Mouse (Mus musculus) layer of hippocampus, postnatal 36 days (tissue): ENCODE data around the gene Uqcc1. TPM values are rescaled to one million over a fixed set of nuclear protein-coding genes. Genes with fewer than 3 reads are reported as not detected.
"Not testable (repeated sequence)": the region's sequence is repeated elsewhere in the genome, so short reads cannot be mapped to it uniquely, and the experiment has no call there.

ENCODE experiments used
- DNase-seq, 2 experiments: peaks; one replicate each; pipeline ENCODE4 v3.0.0; 2022
- total RNA-seq, 2 experiments: library from RNA; stranded (reverse); gene quantifications; 2 replicates each; pipeline ENCODE4 v1.2.3; 2021

Uqcc1 gene
- total RNA-seq, 2 experiments from 2014 or later: 76.9 to 81.8 TPM

DNA sequence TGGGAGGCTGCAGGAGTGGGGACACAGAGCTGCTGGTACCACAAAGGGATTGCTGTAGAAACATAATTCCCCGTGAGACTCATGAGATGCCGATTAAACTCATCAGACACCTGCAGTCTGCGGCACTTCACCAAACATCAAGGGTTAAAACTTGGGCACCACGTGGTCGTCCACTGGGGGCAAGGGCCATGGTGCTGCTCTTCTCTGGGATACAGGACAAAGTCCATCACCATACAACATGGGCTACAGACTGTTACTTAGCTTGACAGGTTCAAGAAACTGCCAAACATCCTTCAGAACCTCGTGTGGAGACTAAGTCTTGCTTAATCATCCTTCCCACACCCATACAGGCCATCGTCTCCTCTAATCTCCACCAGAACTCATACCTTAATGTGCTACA is 70.0 kb downstream of the Uqcc1 start:
- no peak for DNase-seq

GRCm38 (mm10) chr2:155852536-155852935 is 77.6 kb downstream of the Uqcc1 start:
- no peak for DNase-seq

GRCm38 (mm10) chr2:155850120-155850519 is 80.0 kb downstream of the Uqcc1 start:
- no peak for DNase-seq

DNA sequence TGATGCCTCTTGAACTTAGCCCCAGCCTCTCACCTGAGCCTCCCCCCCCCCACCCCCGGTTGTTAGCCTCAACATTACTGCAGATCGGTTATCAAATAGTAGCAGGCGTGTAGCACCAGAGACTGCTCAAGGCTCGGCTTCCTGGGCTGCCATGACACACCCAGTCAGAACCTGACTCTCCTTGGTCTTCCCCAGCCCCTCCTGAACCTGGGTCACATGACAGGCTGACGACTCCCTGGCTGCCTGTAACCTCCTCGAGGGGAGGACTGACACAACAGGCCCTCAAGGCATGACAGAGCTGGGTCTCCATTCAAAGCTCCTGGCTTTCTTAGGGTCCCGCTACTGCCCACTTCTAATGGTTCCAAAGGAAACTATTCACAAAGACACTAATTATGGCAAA is 80.6 kb downstream of the Uqcc1 start:
- DNase-seq: no peak

- DNase-seq: peak; percentile 62 to 69
Measured at GRCm38 (mm10) chr2:155848291-155848690, 81.8 kb downstream of the Uqcc1 start.

GRCm38 (mm10) chr2:155846930-155847329 is 83.2 kb downstream of the Uqcc1 start:
- no peak for DNase-seq

DNA sequence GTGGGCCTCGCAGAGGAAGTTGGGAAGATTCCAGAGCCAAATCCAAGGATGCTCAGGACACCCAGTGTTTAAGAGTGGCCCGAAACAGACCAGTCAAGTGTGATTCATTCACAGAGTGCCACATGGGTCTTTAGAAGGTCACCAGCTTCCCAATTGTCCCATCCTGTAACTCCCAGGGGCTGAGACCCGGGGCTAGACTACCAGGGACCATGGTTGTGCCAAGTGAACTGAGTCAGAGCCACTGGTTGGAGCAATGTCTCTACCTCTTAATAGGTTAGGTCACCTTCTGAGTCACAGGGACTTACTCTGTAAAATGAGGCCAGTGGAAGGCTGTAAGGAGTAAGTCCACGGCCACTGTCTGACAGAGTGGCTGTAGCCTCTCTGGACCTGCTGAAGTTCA is 91.1 kb downstream of the Uqcc1 start:
- DNase-seq: no peak

- DNase-seq: no peak
Measured at GRCm38 (mm10) chr2:155837961-155838360, 92.1 kb downstream of the Uqcc1 start.

DNA sequence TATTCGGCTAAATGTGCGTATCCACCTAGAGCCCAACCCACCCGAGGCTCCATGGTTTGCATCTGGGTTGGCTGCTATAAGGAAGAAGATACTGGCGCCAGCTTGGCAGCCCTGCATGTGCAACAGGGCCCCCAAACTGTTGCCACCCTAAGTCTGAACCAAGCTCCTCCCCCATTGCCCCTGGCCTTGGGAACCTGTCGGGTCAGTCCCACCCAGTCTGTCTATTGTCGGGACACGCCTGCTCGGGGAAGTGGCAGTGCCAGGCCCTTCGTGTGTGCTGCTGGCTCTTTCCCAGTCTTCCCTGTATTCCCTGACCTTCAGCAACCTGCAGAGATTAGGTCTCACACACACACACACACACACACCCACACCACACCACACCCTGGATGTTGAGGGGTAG is 95.4 kb downstream of the Uqcc1 start, which contains the start of gene Fam83c:
Fam83c (minus strand) TSS at position 123 of the 400 bp plus-strand sequence.
- DNase-seq: no peak

DNA sequence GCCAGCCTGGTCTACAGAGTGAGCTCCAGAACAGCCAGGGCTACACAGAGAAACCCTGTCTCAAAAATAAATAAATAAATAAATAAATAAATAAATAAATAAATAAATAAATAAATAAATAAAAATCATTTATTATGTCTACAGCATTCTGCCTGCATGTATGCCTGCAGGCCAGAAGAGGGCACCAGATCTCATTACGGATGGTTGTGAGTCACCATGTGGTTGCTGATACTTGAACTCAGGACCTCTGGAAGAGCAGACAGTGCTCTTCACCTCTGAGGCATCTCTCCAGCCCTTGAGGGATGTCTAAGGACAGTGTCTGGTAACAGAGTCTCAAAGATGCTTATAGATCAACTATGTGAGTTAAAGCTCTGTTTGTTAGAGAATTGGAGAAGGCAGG is 98.0 kb downstream of the Uqcc1 start:
- DNase-seq: not testable (repeated sequence)

DNA sequence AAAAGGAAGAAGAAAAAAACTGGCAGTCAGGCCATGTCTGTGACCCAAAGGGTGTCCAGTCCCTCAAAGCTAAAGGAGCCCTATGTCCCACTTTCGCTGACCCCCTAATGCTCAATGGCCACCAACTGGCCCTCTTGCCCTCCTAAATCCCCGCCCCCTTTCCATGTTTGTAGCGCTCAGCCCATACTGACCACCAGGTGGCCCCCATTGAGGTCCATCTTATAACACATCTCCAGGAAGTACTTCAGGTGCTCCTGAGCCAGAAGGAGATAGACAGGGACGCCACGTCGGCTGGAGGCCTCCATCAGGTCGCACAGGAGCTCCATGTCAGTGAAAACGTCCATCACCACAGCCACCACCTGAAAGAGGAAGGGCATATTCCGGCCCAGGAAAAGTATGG is 98.8 kb downstream of the Uqcc1 start:
- DNase-seq: no peak

- no peak for DNase-seq
Measured at GRCm38 (mm10) chr2:155830841-155831240, 99.3 kb downstream of the Uqcc1 start.

- peak; percentile 81 for DNase-seq
Measured at GRCm38 (mm10) chr2:155826630-155827424, 103.3 kb downstream of the Uqcc1 start, which contains the start of gene Eif6. TSS of gene Eif6 (minus strand) at chr2:155826925.

DNA sequence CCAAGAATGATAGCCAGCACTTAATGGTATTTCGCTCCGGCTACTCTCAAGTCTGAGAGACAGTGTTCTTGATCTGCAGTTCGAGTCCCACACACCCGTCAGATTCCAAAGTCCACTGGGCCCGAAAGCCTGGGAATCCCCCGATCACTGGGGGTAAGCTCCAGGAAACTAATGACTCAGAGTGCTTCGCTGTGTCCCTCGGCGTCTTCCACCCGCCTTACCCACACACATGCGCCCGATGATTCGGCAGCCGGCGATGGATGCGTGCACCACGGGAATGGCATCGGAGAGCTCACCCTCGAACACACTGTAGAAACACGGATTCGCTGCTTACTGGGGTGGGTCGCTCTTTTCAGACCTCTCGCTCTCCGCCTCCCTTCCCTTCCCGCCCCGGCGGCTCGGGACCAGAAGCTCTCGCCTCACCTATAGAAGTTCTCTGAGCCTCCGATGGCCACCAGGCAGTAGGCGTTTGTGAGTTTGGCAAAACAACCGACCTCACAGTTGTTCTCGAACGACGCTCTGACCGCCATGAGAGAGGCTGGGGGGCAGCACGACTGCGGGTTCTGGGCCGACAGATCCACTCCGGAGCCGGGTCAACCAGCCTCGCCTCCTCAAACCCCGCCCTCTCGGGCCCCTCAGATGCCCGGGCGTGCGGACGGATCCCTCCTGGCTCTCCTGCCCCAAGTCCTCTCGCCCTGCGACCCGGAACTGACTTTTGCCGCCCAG is 104.0 kb downstream of the Uqcc1 start:
- DNase-seq: no peak

DNA sequence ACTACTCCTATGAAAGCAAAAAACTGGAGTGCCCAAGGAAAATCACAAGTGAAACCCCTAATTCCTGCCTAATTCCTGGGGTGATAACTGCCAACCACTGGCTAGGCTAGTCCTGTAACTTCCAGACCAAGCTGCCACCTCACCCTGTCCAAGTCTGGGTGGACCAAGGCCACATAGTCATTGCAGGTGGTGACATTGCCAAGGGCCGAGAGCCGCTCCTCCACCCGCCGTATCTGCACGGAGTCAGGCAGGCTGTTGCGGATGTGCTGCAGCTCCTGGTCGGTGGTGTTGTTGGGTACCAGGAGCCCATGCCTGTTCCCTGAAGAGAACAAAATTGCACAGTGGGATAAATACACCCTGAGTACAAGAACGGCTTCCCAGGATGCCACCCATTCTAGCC is 106.4 kb downstream of the Uqcc1 start:
- no peak for DNase-seq

GRCm38 (mm10) chr2:155820779-155821178 is 109.3 kb downstream of the Uqcc1 start:
- DNase-seq: no peak

GRCm38 (mm10) chr2:155819449-155820251 is 110.5 kb downstream of the Uqcc1 start:
- DNase-seq: no peak

DNA sequence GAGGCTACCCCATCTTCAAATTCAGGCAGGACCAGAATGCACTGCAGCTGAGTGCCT is 110.9 kb downstream of the Uqcc1 start, which contains the start of gene BC029722:
BC029722 (minus strand) TSS at position 35 of the 57 bp plus-strand sequence.
- DNase-seq: no peak

GRCm38 (mm10) chr2:155818596-155819391 is 111.3 kb downstream of the Uqcc1 start:
- DNase-seq: peak; percentile 92 to 94

DNA sequence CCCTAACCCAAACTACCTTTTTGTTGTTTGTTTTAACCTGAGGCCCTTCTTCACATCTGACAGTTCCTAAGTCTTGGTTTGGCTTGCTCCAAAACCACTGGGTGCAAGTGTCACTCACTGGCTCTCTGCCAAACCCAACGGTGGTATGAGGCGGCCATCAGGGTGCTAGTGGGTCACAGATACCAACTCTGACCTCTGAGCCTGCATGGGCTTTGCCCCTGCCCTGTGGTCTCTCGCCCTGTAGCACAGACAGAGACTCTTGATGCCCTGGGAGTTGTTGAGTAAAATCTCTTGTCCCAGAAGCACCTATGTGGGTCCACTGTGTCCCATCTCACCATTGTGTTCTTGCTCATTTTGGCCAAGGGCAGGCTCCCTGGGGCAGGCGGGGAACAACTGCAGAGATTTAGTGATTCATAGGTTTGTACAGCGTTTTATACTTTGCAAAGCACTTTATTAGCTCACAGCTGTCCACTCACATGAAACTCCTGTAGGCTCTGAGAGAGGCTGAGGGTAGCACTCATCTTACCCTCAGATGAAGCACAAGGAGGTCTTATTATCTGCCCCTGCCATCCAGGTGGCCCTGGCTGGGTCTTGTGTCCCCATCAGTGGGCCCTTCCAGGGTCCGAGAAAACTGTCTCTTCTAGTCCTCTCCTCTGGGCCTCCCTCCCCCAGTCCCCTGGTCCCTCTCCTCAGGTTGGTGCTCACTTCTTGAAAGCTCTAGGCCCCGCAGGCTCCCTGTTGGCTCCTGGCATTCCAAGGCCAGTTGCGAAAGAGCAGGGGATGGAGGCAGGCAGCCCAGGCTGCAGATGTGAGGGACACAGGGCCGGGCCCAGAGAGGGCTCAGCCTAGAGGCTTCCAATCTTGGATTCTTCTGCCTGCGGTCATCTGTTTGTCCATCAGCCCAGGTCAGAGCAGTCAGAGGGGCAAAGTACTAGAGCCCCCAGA is 112.5 kb downstream of the Uqcc1 start:
- no peak for DNase-seq

- no peak for DNase-seq
Measured at GRCm38 (mm10) chr2:155816179-155816578, 113.9 kb downstream of the Uqcc1 start.
